Mouse (Mus musculus) midbrain, postnatal 0 days (tissue): ENCODE measurements around the gene Gm9195. TPM values are rescaled to one million over a fixed set of nuclear protein-coding genes. Genes with fewer than 3 reads are reported as not detected.

ENCODE experiments used
- ATAC-seq: fragments of 200-750 bp; cut with Nextera tagmentation; 2 replicates; pipeline ENCODE4 v1.8.0; 2017; ENCODE audit warnings: moderate number of reproducible peaks, mild to moderate bottlenecking, moderate TSS enrichment, moderate library complexity; ENCODE audit not compliant: low FRiP score
- DNase-seq: peaks from one replicate; pipeline ENCODE4 v3.0.0-alpha.2; 2015; ENCODE audit warnings: low spot score
- H3K27ac ChIP-seq: fragments of 300-500 bp; sonication (generic); 2 replicates; pipeline ENCODE4 v1.5.1; 2014; ENCODE audit warnings: low read depth, mild to moderate bottlenecking, low read length, mixed read lengths
- H3K27me3 ChIP-seq: fragments of 300-500 bp; sonication (generic); 2 replicates; pipeline ENCODE4 v1.6.1; 2014; ENCODE audit warnings: low read length, control low read depth, mixed read lengths; ENCODE audit not compliant: insufficient read depth
- H3K36me3 ChIP-seq: fragments of 300-500 bp; sonication (generic); 2 replicates; pipeline ENCODE4 v1.6.1; 2014; ENCODE audit warnings: low read length, control low read depth, mixed read lengths; ENCODE audit not compliant: insufficient read depth
- H3K4me1 ChIP-seq: fragments of 300-500 bp; sonication (generic); 2 replicates; pipeline ENCODE4 v1.6.1; 2014; ENCODE audit warnings: mild to moderate bottlenecking, control low read depth, antibody characterized with exemption, low read length, mixed read lengths; ENCODE audit not compliant: insufficient read depth
- H3K4me2 ChIP-seq: fragments of 300-500 bp; sonication (generic); 2 replicates; pipeline ENCODE4 v1.6.1; 2014; ENCODE audit warnings: low read depth, mild to moderate bottlenecking, low read length, mixed read lengths; ENCODE audit not compliant: poor library complexity, severe bottlenecking
- H3K4me3 ChIP-seq: fragments of 300-500 bp; sonication (generic); 2 replicates; pipeline ENCODE4 v1.5.1; 2014; ENCODE audit warnings: low read depth, mild to moderate bottlenecking, low read length, moderate library complexity
- H3K9ac ChIP-seq: fragments of 300-500 bp; sonication (generic); replicated peaks from 2 replicates; pipeline ENCODE4 v1.6.1; 2014; ENCODE audit warnings: mild to moderate bottlenecking, low read length, moderate library complexity, mixed read lengths; ENCODE audit not compliant: poor library complexity, severe bottlenecking
- H3K9me3 ChIP-seq: fragments of 300-500 bp; sonication (generic); 2 replicates; pipeline ENCODE4 v1.6.1; 2016; ENCODE audit warnings: low read length, control low read depth
- CTCF ChIP-seq: IDR thresholded peaks from 2 replicates; pipeline ENCODE4 v1.5.1; 2016; ENCODE audit warnings: antibody characterized with exemption, mild to moderate bottlenecking
- WGBS: fragments of 180-500 bp; shearing (Covaris S2); extraction: QIAGEN DNeasy Blood & Tissue Kit; methylation state at CpG from one replicate; pipeline ENCODE4 v1.1.7; 2014; 5-methylcytosine and 5-hydroxymethylcytosine counted together
- polyA plus RNA-seq: library from polyadenylated mRNA; unstranded; fragments of >200 nt; fragmentation: Nextera tagmentation; extraction: Ambion mirVana; gene quantifications from 2 replicates; pipeline ENCODE4 v1.2.1, GENCODE M21; 2015
- total RNA-seq: library from RNA; depleted of rRNA; stranded (reverse); fragments of >200 nt; gene quantifications from 2 replicates; pipeline ENCODE4 v1.2.3, GENCODE M21; 2014; rRNA removed

The Gm9195 gene
- total RNA-seq (not detected in 2 replicates), polyA plus RNA-seq (not detected in 2 replicates)

GRCm38 (mm10) chr14:72491738-72492137 lies at the start of gene Gm9195:
TSS of gene Gm9195 (minus strand) at chr14:72491838.
- DNase-seq: no peak
- no peak within 1 kb of the TSS for H3K27ac ChIP-seq
- no peak within 1 kb of the TSS for H3K9ac ChIP-seq
- H3K36me3 ChIP-seq: no peaks in the 10 kb centered on the region
- H3K4me1 ChIP-seq: no peaks in the 10 kb centered on the region
- H3K9me3 ChIP-seq: no peaks in the 10 kb centered on the region
- no peak within 1 kb of the TSS for H3K4me2 ChIP-seq
- no peak for TF ChIP-seq CTCF
- no peaks in the 10 kb centered on the region for H3K27me3 ChIP-seq
- WGBS: 75% methylated on average over 5 of the region's 5 CpGs
- no peak within 1 kb of the TSS for H3K4me3 ChIP-seq
- no peak for ATAC-seq

- Histone ChIP-seq H3K9ac (no peak overlapping the region), H3K4me2 (no peak overlapping the region), H3K4me3 (no peak overlapping the region), H3K9me3 (no peaks in the 10 kb centered on the region), H3K27me3 (no peaks in the 10 kb centered on the region), H3K36me3 (peaks cover 29% of the 10 kb centered on the region), H3K4me1 (peaks cover 4% of the 10 kb centered on the region; the same call in 1 of the 2 replicates), H3K27ac (no peak overlapping the region)
- no peak for TF ChIP-seq CTCF
- WGBS: 89% methylated on average over 5 of the region's 5 CpGs
- ATAC-seq: no peak
- no peak for DNase-seq
Measured at GRCm38 (mm10) chr14:72536392-72537017, 44.9 kb upstream of the Gm9195 start.

- no peak for ATAC-seq
- H3K36me3 ChIP-seq: peaks cover 5% of the 10 kb centered on the region; the same call in 1 of the 2 replicates
- H3K9ac ChIP-seq: no peak overlapping the region
- no peak overlapping the region for H3K4me3 ChIP-seq
- 85% methylated on average over 7 of the region's 7 CpGs for WGBS
- no peak overlapping the region for H3K4me2 ChIP-seq
- H3K27me3 ChIP-seq: no peaks in the 10 kb centered on the region
- peaks cover 4% of the 10 kb centered on the region; the same call in 1 of the 2 replicates for H3K4me1 ChIP-seq
- H3K9me3 ChIP-seq: no peaks in the 10 kb centered on the region
- no peak for TF ChIP-seq CTCF
- H3K27ac ChIP-seq: no peak overlapping the region
- DNase-seq: no peak
Measured at GRCm38 (mm10) chr14:72533862-72534261, 42.2 kb upstream of the Gm9195 start.

- ATAC-seq: peak; percentile 92
- peaks cover 5% of the 10 kb centered on the region; the same call in 1 of the 2 replicates for H3K36me3 ChIP-seq
- 1% methylated on average over 54 of the region's 54 CpGs for WGBS
Measured at GRCm38 (mm10) chr14:72532028-72532917, 40.6 kb upstream of the Gm9195 start.

GRCm38 (mm10) chr14:72527126-72527525 lies 35.5 kb upstream of the Gm9195 start:
- Histone ChIP-seq H3K4me3 (no peak overlapping the region), H3K4me1 (peaks cover 4% of the 10 kb centered on the region; the same call in 1 of the 2 replicates), H3K27ac (no peak overlapping the region), H3K27me3 (no peaks in the 10 kb centered on the region), H3K9me3 (no peaks in the 10 kb centered on the region), H3K4me2 (no peak overlapping the region), H3K9ac (no peak overlapping the region), H3K36me3 (no peaks in the 10 kb centered on the region)
- no peak for TF ChIP-seq CTCF
- WGBS: 70% methylated on average over 1 of the region's 1 CpGs
- no peak for ATAC-seq
- no peak for DNase-seq

More at GRCm38 (mm10) chr14:72532028-72532917, 40.6 kb upstream of the Gm9195 start:
- H3K9ac ChIP-seq: peak overlapping the region; percentile 63
- H3K27ac ChIP-seq: peak overlapping the region; percentile 62
- no peak for TF ChIP-seq CTCF
- peaks cover 4% of the 10 kb centered on the region; the same call in 1 of the 2 replicates for H3K4me1 ChIP-seq
- H3K9me3 ChIP-seq: no peaks in the 10 kb centered on the region
- DNase-seq: peak; percentile 62
- no peaks in the 10 kb centered on the region for H3K27me3 ChIP-seq
- peak overlapping the region; percentile 43 for H3K4me3 ChIP-seq
- H3K4me2 ChIP-seq: peak overlapping the region; percentile 74
